Mouse (Mus musculus): ENCODE data around the gene Zcchc14.
A peak's percentile ranks its signal among the peaks of the same experiment; 100 is the strongest.

Gene Zcchc14

DNA sequence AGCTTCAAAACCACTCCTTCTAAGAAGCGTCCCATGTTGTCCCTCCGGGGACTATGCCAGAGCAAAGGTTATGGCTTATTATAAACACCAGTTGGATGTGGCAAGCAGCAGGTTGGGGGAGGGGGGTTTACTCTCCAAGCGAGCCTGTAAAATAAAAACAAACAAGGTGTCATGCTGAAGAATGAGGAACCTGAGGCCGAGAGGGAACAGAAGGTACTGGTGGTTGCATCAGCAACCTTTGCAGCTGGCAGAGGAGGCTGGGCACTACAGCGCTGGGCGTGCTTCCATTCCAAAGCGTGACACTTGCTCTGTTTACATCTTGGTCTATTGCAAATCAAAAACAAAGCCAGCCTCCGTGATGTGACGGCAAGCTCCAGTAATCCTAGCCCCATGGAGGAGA, 72.2 kb downstream of the Zcchc14 start:
- no peak for DNase-seq

DNA sequence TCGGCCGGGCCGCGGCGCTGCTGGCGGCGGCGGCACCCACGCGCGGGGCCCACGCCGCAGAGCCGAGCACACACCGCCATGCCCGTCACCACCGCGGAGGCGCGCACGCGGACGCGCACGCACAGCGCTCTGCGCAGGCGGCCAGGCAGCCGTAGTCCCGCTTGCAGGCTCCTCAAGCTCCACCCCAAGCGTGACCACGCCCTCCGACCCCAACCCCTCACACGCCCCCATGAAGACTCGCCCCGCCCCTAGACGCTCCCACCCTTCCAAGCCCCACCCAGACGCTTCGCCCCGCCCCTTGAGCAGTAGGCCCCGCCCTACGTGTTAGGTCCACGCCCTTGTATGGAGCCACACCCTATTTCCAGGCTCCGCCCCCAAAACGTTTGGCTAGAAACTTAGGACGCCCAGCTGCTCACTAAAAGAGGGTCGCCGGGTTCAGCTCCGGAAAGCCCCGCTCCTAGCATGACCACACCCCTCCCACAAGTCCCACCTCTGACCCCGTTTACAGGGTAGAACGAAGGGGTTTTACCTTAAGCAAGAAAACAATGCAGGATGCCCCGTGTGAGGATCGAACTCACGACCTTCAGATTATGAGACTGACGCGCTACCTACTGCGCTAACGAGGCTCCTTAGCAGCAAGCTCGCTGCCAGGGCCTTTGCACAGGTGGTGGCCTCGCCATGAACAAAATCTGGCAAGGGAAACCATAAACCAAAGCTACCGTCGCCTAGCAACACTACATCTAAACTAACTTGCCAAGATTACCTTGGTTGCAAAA, 73.8 kb downstream of the Zcchc14 start, which contains the start of gene Fbxo31:
TSS of gene Fbxo31 (minus strand) at position 131 of the 776 bp plus-strand sequence.
- peak; percentile 95 for DNase-seq

DNA sequence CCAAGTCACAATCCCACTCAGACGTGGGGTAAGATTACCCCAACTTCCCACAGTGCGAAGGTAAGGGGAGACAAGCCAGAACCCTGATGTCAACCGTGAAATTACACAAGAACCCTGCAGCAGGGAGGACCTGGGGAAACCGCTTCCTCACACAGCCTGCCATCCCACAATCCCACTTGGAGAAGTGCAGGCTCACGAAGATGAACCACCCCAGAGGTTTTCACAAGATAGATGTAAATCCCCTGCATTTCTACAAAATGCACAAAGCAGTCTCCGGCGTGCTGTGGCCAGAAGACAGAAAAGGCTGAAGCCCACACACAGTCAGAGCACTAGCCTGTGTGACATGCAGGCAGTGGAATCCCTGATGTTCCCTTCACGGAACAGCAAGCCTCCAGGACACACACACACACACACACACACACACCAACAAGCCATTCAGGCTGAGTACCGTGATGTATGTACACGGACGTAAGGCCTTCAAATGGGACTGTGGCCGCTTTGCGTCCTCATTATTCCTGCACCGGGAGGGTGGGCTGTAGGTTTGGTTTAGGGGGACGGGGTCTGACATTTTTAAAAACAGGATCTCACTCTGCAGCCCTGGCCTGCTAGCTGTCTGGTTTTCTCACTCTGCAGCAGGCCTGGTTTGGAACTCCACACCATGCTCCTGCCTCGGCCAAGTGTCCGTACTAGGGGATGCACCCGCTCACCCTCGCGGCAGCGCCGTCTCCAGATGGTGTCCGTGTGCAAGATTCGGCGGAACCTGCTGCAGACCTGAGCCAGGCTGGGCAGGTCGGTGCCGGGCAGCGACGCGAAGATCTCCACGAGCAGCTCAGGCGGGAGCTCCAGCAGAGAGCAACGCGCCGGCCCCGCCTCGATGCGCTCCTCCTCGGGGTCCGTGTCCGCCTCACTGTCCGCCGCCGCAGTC, 74.7 kb downstream of the Zcchc14 start:
- no peak for DNase-seq

DNA sequence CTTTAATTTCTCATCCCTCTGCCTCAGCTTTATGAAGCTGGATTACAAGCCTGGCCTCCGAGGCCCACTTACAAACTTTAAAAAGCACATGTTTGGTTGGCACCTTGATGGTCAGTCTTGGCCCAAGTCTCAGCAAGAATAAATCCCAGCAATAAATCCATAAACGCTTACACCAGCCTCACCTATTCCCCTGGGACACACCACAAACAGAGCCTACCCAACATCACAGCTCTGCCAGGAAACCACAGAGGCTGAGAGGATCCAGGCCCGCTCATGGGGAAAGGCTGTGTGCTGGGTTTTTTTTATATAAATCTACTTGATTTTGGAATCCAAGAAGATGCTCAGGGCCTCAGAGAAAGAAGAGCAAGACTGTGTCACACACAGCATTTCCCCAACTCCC, 77.0 kb downstream of the Zcchc14 start:
- DNase-seq = no peak

DNA sequence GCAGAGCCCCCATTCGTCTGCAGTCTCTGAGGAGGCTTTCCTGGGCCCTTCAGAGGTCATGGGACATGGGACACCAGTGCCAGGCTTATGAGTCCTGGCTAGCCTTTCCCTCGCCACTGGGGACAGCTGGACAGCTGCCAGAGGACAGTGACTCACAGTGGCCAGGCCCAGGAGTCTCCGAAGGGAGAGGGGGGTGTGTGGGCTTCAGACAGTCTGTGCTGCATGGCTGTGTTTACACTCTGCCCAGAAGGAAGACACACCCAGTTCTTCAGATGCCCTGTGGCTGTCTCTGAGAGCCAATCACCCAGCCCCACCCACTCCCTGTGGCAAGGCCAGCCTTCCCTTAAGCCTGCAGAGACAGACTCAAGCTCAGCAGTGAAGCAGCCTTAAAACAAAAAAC, 79.4 kb downstream of the Zcchc14 start:
- no peak for DNase-seq

DNA sequence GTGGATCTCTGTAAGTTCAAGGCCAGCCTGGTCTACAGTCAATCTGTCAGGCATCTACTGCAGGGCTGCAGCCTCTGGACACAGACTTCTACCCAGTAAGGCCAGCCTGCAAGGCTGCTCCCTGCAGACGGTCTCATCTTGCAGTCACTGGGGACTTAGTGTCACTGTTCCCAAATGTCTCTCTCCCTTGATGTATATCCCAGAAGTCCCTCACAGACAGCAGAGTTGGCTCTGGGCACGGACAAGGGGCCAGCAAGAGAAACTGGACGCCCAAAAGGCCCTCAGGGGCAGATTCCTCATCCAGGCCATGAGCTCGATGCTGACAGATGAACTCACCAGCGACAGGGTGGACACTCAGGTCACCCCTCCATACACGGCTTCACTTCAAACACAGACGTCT, 80.6 kb downstream of the Zcchc14 start:
- no peak for DNase-seq

DNA sequence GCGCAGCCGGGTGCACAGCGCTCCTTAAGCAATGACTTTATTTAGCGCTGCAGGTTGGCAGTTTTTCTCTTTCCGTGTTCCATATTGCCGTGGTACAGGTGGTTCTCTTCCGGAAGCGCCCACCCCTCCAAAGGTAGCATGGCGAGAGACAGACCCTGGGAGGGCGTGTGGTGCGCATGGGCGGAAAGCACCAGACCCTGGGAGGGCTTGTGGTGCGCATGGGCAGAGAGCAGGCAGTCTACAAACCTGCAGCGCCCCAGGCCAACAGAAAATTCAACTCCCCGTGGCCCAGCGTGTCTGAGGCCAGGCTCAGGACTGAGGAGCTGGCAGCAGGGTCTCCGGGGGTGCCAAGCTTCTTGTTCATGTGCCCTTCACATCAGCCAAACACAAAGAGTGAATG, 81.9 kb downstream of the Zcchc14 start:
- no peak for DNase-seq

DNA sequence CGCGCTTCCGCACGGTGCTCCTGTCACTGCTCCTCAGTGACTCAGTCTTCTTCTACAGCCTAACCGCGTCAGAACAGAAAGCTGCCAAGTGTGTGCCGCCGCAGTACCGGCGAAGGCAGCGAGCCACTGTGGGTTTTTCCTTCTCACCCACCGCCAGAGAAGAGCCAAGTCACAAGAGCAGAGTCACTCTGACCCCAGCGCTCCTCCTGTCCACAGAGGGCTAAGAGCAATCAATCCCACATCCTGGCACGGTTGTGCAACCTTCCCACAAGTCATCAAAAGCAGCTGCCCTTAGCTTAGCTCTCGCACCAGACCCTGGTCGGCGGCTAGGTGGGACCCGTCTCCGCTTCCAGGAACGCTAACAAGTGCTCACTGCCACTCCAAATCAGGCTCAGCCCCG, 82.4 kb downstream of the Zcchc14 start:
- peak; percentile 55 for DNase-seq

DNA sequence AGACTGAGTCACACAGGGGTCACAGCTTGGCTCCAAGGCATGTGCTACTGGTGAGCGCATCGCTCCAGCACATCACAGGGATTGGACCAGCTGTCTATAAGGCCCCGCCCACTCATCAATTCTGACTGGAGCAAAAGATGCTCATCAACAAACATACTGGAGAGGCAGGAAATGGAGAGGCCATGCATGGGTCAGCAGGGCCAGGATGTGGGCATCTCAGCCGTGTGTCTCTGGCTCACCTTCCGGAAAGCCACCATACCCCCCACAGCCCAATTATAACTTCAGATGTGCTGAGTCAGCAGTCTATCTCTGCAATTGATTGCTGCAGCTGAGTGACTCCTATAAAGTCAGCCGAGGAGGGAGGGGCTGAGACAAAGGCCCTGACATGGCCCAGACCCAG, 84.4 kb downstream of the Zcchc14 start:
- no peak for DNase-seq

DNA sequence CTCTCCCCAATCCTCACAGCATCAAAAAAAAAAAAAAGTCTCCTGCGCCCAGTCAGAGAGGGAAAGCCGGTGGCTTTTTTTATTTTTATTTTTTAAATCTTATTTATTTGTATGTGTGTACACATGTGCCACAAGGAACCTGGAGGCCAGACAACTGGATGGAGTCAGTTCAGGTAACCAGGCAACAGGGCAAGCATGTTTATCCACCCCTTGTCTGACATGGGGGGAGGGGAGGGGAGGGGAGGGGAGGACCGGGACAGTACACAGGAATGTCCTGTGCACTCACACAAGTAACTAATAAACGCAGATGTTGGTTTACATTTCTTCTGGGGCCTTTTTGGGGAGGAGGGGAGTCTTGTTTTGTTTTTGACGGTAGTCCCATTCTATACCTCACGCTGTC, 89.0 kb downstream of the Zcchc14 start:
- DNase-seq = no peak

DNA sequence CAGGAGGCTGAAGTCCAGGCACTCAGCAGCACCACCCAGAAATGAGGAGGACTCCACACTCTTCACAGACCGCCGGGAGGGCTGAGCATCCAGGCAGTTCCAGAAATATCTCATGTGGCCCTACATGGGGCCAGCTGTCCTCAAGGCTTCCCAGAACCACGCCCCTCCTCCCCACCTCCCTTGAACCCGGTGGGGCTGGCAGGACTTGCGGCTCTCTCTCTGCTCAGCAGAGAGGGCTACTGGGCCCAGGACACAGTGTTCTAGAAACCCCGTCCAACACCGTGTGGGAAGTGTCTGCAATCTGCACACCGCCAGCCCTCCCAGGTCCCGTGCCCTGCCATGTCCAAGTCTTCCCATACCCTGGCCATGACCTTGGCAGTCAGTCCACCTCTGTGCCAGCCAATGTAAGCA, 89.8 kb downstream of the Zcchc14 start:
- peak; percentile 30 for DNase-seq

DNA sequence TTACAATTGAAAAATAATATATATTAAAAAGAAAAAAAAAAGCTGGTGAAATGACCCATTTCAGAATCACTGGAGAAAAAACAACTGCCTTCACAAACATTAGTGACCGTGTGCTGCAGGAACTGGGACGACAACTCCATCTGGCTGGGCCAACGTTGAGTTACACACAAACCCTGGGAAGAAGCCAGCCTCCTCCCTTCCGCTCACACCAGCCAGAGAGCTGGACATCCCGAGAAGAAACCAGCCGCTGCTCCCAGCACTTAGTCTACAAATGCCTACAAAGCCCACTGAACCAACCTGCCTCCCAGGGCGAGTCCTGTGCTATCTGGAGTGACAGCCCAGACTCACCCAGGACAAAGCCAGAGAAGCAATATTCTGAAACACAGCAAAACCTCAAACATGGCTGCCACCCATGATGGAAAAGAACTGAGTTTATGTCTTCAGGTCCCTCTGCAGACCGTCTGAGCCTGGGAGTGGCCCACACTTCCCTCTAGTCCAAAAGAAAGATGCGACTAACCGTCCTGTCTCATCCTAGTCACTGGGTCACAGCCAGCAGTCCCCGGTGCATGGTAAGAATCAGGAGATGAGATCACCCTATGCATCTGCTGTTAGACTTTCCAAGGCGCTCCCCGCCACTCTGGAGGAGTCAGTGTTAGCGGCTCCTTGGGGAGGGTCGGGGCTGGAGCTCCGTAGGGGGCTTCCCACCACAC, 90.9 kb downstream of the Zcchc14 start:
- DNase-seq = peak; percentile 36

DNA sequence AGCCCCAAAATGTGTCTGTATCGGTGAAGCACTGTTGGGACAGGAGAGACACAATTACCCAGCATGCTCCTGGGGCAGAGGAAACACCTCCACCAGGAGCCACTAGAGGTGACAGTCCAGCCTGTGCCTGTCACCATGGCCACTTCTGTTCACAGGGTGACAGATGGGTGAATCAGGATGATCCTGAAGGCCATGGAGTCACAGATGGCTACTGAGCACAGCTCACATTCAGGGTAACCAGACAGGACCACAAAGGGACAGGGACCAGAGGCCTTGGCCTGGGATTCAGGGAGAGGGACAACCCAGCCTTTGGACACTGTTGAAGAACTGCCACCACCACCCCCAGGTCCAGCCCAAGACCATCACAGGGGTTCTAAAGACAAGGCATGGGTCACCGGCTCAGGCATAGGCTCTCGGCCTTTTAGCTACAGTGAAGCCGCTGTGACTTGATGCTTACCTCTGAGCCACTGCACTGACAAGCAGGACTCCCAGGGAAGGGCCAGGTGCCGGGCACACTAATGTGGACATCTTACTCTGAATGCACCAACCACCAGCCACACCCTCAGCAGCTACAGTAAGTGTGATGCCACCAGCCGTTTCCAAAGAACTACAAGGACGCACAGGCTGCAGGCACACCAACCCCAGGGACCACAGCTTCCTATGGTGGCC, 92.1 kb downstream of the Zcchc14 start:
- no peak for DNase-seq

DNA sequence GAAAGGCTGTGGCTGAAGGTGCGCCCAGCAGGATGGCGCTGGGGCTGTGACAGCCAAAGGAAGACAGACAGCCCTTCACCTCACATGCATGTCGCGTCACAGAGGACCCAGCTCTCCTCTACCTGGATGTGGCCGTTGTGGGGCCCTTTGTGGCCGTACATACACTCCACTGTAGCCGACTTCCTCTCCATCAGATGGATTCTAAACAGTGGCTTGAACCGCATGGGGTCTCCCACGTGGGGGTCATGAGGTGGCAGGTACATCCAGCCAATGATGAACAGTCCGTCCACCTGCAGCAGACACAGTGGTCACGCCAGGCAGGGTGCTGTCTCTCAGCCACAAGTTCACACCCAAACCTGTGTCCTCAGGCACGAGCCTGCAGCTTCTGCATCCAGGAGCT, 92.9 kb downstream of the Zcchc14 start:
- DNase-seq = no peak

DNA sequence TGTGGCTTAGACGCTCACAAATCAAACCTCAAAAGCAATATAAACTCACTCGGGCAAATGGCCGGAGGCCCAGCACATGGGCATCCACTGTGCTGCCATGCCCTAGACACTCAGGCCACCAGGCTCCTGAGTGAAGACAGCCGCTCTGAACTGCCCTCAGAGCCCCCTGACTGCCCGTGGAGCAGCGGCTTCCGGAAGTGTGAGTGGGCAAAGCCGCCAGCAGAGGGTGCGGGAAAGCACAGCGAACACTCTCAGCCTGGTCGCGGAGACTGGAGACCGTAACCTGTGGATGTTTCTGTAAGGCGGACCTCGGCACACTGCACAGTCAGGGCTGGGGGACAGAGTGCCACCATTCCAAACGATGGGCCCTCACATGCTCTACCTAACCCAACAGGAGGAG, 94.2 kb downstream of the Zcchc14 start:
- no peak for DNase-seq

DNA sequence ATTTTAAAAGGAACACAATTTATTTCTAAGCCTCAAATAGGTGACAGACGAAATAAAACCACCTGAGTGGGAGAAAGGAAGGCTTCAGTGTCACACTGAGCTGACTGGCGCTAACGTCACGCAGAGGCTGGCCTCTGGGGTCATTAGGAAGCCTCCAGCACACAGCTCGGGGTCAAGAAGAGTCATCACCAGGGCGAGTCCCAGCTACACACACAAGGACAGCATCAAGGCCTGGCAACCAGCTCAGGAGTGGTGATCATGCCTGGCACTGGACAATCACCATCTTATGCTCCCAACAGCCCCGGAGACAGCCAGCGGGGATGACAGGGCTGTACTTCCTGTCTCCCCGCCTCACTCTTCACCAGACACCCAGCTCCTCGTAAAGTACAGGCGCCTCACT, 95.0 kb downstream of the Zcchc14 start:
- no peak for DNase-seq

DNA sequence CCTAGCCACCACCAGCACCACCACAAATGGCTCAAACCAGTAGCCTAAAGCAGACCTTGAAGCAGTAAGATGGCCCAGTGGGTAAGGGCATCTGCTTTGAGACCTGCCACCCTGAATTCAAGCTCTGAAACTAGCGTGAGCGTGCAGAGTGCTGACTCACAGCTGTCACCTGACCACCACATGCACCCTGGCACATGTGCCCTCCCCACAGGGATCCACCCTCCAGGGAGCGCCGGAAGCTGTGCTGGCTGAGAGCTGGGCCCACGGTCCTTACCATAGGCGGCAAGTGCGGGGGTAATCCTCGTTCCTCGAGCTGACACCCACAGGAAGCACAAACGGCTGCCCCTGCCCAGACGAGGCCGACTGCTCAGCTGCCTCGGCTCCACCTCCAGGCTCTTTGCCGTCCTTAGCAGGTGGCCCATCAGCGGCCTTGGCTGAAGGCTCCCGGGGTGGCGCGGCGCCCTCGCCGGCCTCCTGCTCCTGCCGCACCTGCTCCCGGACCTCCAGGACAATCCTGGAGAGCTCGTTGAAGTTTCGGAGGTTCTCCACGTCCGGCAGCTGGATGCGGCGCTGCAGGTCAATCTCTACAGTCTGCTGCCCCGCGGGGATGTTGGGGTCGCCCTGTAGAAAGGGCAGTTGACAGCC, 98.7 kb downstream of the Zcchc14 start:
- DNase-seq = peak; percentile 30

DNA sequence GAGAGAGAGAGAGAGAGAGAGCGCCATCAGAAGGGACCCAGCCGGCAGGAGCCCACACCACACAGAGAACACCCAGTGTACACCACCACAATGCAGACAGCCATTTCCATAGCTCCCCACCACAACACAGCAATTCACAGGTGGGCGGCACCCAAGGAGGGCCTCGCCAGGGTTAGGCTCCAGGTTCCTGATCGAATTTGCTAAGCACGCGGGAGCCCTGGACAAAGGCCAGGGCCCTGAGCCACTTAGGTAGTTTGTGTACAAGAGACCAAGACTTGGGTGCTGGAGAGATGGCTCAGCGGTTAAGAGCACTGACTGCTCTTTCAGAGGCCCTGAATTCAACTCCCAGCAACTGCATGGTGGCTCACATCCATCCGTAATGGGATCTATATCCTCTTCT, 100.2 kb downstream of the Zcchc14 start:
- DNase-seq = no peak

DNA sequence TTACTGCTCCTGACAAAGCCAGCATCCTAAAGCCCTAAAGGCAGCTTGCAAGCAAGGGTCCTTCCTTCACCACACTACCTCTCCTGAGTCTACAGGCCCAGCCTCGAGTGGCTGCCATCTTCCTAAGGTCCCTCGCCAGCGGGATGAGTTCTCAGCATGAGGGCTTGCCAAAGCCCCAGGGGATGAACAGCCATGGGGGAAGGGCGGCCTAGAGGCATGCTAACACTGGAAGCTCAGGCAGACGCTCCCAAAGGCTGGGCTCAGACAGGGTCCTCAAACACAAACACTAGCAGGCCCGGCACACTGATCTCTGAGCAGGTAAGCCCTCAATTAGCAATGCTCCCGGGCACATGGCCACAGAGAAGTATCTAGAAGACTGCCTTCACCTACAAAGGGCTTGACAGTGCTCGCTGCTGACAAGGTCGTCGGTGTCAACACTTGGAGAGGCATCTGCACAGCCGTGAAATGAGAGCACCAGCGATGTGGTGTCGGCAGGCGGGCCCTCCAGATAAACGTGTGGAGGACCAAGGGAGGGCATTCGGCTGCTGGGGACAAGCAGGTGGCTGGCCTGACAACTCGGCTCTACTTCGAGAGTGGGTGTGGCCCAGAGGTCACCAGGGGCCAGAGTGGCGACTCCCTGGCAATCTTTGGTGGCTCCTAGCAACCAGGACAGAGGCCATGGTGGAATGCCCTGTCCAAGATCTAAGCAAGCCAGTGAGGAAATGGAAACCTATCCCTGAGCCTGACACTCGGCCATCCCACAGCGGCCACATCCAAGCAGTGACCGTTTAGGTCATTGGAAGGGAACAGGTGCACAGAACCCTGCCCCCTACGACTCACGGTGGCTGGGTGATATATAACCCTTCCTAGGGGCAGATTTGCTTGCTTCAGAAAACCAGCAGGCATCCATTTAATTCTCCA, 101.4 kb downstream of the Zcchc14 start:
- no peak for DNase-seq

DNA sequence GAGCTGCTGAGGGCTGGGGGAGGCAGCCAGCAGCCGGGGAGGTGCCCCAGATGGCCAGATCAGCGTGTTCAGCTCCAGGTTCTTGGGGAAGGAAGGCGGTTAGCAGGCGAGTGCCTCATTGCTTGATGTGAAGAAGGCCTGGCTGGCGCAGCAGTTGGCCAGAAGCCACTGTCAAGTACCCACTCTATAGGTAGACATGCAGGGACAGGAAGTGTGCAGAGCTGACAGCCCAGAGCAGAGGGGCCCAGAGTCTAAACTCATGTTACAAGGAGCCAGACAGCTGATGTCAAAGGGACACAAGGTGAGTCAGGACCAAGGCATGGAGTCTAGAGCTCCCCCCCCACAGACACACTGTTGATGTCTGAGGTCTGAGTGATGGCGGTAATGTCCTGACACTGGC, 102.6 kb downstream of the Zcchc14 start:
- DNase-seq = no peak
